Mouse (Mus musculus): ENCODE results near the gene Aoc2. TPM values are rescaled to one million over a fixed set of nuclear protein-coding genes. Genes with fewer than 3 reads are reported as not detected.
"Not testable (repeated sequence)": the region's sequence is repeated elsewhere in the genome, so short reads cannot be mapped to it uniquely, and the experiment has no call there.

The Aoc2 gene
- polyA plus RNA-seq, 1 experiment from 2014 or later, result 1.4 TPM

GRCm38 (mm10) chr11:101359776-101360175, 34.9 kb downstream of the Aoc2 start:
- no peaks in the 10 kb centered on the region for H3K4me1 ChIP-seq (ENCODE audit: control insufficient read depth, insufficient read depth, low read length)
- no peak overlapping the region for H3K9ac ChIP-seq (ENCODE audit: low read length)
- H3K4me2 ChIP-seq, result no peak overlapping the region
- no peaks in the 10 kb centered on the region for H3K36me3 ChIP-seq (ENCODE audit: control insufficient read depth, insufficient read depth, low read length)
- ATAC-seq (ENCODE audit: low FRiP score), result no peak
- 79% methylated on average over 9 of the region's 9 CpGs for WGBS
- no peak overlapping the region for H3K4me3 ChIP-seq (ENCODE audit: low read depth, low read length)
- H3K27ac ChIP-seq (ENCODE audit: low read depth, low read length), result no peak overlapping the region
- H3K9me3 ChIP-seq (ENCODE audit: control insufficient read depth, low read length), result no peaks in the 10 kb centered on the region
- DNase-seq (ENCODE audit: low spot score, missing footprints), result no peak
- no peaks in the 10 kb centered on the region for H3K27me3 ChIP-seq (ENCODE audit: control insufficient read depth, insufficient read depth, low read length)

- Histone ChIP-seq H3K27ac (ENCODE audit: low read depth, low read length) (no peak overlapping the region), H3K4me1 (ENCODE audit: control insufficient read depth, insufficient read depth, low read length) (no peaks in the 10 kb centered on the region), H3K36me3 (ENCODE audit: control insufficient read depth, insufficient read depth, low read length) (no peaks in the 10 kb centered on the region), H3K9ac (ENCODE audit: low read length) (no peak overlapping the region), H3K27me3 (ENCODE audit: control insufficient read depth, insufficient read depth, low read length) (no peaks in the 10 kb centered on the region), H3K4me3 (ENCODE audit: low read depth, low read length) (no peak overlapping the region), H3K9me3 (ENCODE audit: control insufficient read depth, low read length) (no peaks in the 10 kb centered on the region), H3K4me2 (no peak overlapping the region)
- DNase-seq (ENCODE audit: low spot score, missing footprints) (no peak), ATAC-seq (ENCODE audit: low FRiP score) (no peak)
- WGBS, result 69% methylated on average over 3 of the region's 3 CpGs
Measured at GRCm38 (mm10) chr11:101360651-101361113, 35.8 kb downstream of the Aoc2 start.

GRCm38 (mm10) chr11:101364531-101364931, 39.7 kb downstream of the Aoc2 start:
- no peaks in the 10 kb centered on the region for H3K9me3 ChIP-seq (ENCODE audit: control insufficient read depth, low read length)
- no peaks in the 10 kb centered on the region for H3K36me3 ChIP-seq (ENCODE audit: control insufficient read depth, insufficient read depth, low read length)
- DNase-seq (ENCODE audit: low spot score, missing footprints) (no peak), ATAC-seq (ENCODE audit: low FRiP score) (no peak)
- no peak overlapping the region for H3K4me2 ChIP-seq
- no peaks in the 10 kb centered on the region for H3K27me3 ChIP-seq (ENCODE audit: control insufficient read depth, insufficient read depth, low read length)
- H3K27ac ChIP-seq (ENCODE audit: low read depth, low read length), result no peak overlapping the region
- no peak overlapping the region for H3K9ac ChIP-seq (ENCODE audit: low read length)
- WGBS, result 84% methylated on average over 5 of the region's 5 CpGs
- no peaks in the 10 kb centered on the region for H3K4me1 ChIP-seq (ENCODE audit: control insufficient read depth, insufficient read depth, low read length)
- H3K4me3 ChIP-seq (ENCODE audit: low read depth, low read length), result no peak overlapping the region

- Histone ChIP-seq H3K36me3 (ENCODE audit: control insufficient read depth, insufficient read depth, low read length) (no peaks in the 10 kb centered on the region), H3K27me3 (ENCODE audit: control insufficient read depth, insufficient read depth, low read length) (no peaks in the 10 kb centered on the region), H3K4me2 (no peak within 1 kb of the TSS), H3K4me1 (ENCODE audit: control insufficient read depth, insufficient read depth, low read length) (no peaks in the 10 kb centered on the region), H3K27ac (ENCODE audit: low read depth, low read length) (no peak within 1 kb of the TSS), H3K9ac (ENCODE audit: low read length) (no peak within 1 kb of the TSS), H3K4me3 (ENCODE audit: low read depth, low read length) (no peak within 1 kb of the TSS), H3K9me3 (ENCODE audit: control insufficient read depth, low read length) (no peaks in the 10 kb centered on the region)
- 90% methylated on average over 8 of the region's 8 CpGs for WGBS
- ATAC-seq (ENCODE audit: low FRiP score) (no peak), DNase-seq (ENCODE audit: low spot score, missing footprints) (no peak)
Measured at GRCm38 (mm10) chr11:101367326-101367935, 42.6 kb downstream of the Aoc2 start, which contains the start of gene G6pc. Gene G6pc, plus strand, starts transcription at chr11:101367561.

- 83% methylated on average over 5 of the region's 5 CpGs for WGBS
- Histone ChIP-seq H3K27me3 (ENCODE audit: control insufficient read depth, insufficient read depth, low read length) (no peaks in the 10 kb centered on the region), H3K27ac (ENCODE audit: low read depth, low read length) (no peak overlapping the region), H3K4me1 (ENCODE audit: control insufficient read depth, insufficient read depth, low read length) (no peaks in the 10 kb centered on the region), H3K36me3 (ENCODE audit: control insufficient read depth, insufficient read depth, low read length) (no peaks in the 10 kb centered on the region), H3K9me3 (ENCODE audit: control insufficient read depth, low read length) (no peaks in the 10 kb centered on the region), H3K4me3 (ENCODE audit: low read depth, low read length) (no peak overlapping the region), H3K4me2 (no peak overlapping the region), H3K9ac (ENCODE audit: low read length) (no peak overlapping the region)
- DNase-seq (ENCODE audit: low spot score, missing footprints), result no peak
- ATAC-seq (ENCODE audit: low FRiP score), result no peak
Measured at GRCm38 (mm10) chr11:101370141-101370540, 45.3 kb downstream of the Aoc2 start.

GRCm38 (mm10) chr11:101374421-101374938, 49.6 kb downstream of the Aoc2 start:
- H3K27me3 ChIP-seq (ENCODE audit: control insufficient read depth, insufficient read depth, low read length), result no peaks in the 10 kb centered on the region
- 73% methylated on average over 7 of the region's 7 CpGs for WGBS
- no peak overlapping the region for H3K4me2 ChIP-seq

GRCm38 (mm10) chr11:101378196-101378595, 53.3 kb downstream of the Aoc2 start:
- not testable (repeated sequence) for H3K27ac ChIP-seq (ENCODE audit: low read depth, low read length); H3K4me1 ChIP-seq (ENCODE audit: control insufficient read depth, insufficient read depth, low read length); H3K36me3 ChIP-seq (ENCODE audit: control insufficient read depth, insufficient read depth, low read length); H3K9ac ChIP-seq (ENCODE audit: low read length); H3K4me3 ChIP-seq (ENCODE audit: low read depth, low read length); H3K9me3 ChIP-seq (ENCODE audit: control insufficient read depth, low read length); DNase-seq (ENCODE audit: low spot score, missing footprints); H3K4me2 ChIP-seq; ATAC-seq (ENCODE audit: low FRiP score); H3K27me3 ChIP-seq (ENCODE audit: control insufficient read depth, insufficient read depth, low read length)
- 95% methylated on average over 6 of the region's 8 CpGs for WGBS

More at GRCm38 (mm10) chr11:101374421-101374938, 49.6 kb downstream of the Aoc2 start:
- H3K9me3 ChIP-seq (ENCODE audit: control insufficient read depth, low read length), result no peaks in the 10 kb centered on the region
- H3K36me3 ChIP-seq (ENCODE audit: control insufficient read depth, insufficient read depth, low read length), result no peaks in the 10 kb centered on the region
- H3K9ac ChIP-seq (ENCODE audit: low read length), result no peak overlapping the region
- no peak for DNase-seq (ENCODE audit: low spot score, missing footprints)
- ATAC-seq (ENCODE audit: low FRiP score), result no peak
- H3K27ac ChIP-seq (ENCODE audit: low read depth, low read length), result no peak overlapping the region
- no peak overlapping the region for H3K4me3 ChIP-seq (ENCODE audit: low read depth, low read length)
- H3K4me1 ChIP-seq (ENCODE audit: control insufficient read depth, insufficient read depth, low read length), result no peaks in the 10 kb centered on the region

- WGBS, result 85% methylated on average over 6 of the region's 6 CpGs
- no peaks in the 10 kb centered on the region for H3K9me3 ChIP-seq (ENCODE audit: control insufficient read depth, low read length)
- H3K4me3 ChIP-seq (ENCODE audit: low read depth, low read length), result no peak overlapping the region
- no peaks in the 10 kb centered on the region for H3K27me3 ChIP-seq (ENCODE audit: control insufficient read depth, insufficient read depth, low read length)
- H3K36me3 ChIP-seq (ENCODE audit: control insufficient read depth, insufficient read depth, low read length), result no peaks in the 10 kb centered on the region
- H3K9ac ChIP-seq (ENCODE audit: low read length), result no peak overlapping the region
- H3K27ac ChIP-seq (ENCODE audit: low read depth, low read length), result no peak overlapping the region
- H3K4me2 ChIP-seq, result no peak overlapping the region
- no peak for ATAC-seq (ENCODE audit: low FRiP score)
- no peak for DNase-seq (ENCODE audit: low spot score, missing footprints)
- no peaks in the 10 kb centered on the region for H3K4me1 ChIP-seq (ENCODE audit: control insufficient read depth, insufficient read depth, low read length)
Measured at GRCm38 (mm10) chr11:101378926-101379325, 54.1 kb downstream of the Aoc2 start.
